Mouse (Mus musculus): ENCODE data around the gene Diras1. TPM values are rescaled to one million over a fixed set of nuclear protein-coding genes. Genes with fewer than 3 reads are reported as not detected.
"Not testable (repeated sequence)": the region's sequence is repeated elsewhere in the genome, so short reads cannot be mapped to it uniquely, and the experiment has no call there.

Diras1 gene
- polyA plus RNA-seq, 1 experiment: not detected

DNA sequence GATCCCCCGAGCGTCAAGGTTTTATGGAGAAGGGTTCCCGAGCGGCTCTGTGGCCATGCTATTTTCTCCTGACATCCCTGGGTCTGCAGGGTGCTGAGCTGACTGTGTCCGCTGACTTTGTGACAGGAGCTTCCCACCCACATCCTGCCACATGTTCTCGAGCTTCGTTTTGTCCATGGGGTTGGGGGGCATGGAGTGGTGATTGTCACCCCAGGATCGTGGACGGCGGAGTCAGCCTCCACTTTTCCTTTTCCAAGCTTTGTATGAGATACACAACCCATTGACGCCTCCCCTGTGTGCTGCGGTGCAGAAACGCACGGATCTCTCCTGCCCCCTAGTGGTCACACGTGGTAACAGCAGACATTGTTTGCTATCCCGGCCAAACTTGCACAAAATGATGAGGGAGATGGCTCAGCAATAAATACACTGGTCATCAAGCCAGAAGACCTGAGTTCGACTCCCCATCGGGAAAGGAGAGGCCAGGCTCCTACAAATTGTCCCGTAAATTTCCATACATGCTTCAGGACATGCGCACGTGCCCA is 30.3 kb downstream of the Diras1 start:
- Histone ChIP-seq H3K4me3 (replicated peaks) (no peak overlapping the region), H3K9me3 (ENCODE audit: control insufficient read depth, low read length) (no peaks in the 10 kb centered on the region), H3K27me3 (ENCODE audit: control insufficient read depth) (peaks cover 26% of the 10 kb centered on the region), H3K36me3 (ENCODE audit: control insufficient read depth) (no peaks in the 10 kb centered on the region), H3K4me1 (ENCODE audit: control insufficient read depth) (peaks cover 30% of the 10 kb centered on the region)
- no peak for TF ChIP-seq TAL1 (IDR thresholded peaks at IDR 0.05; ENCODE audit: low read length)
- TF ChIP-seq GATA1 (IDR thresholded peaks at IDR 0.05; ENCODE audit: low read length): no peak

DNA sequence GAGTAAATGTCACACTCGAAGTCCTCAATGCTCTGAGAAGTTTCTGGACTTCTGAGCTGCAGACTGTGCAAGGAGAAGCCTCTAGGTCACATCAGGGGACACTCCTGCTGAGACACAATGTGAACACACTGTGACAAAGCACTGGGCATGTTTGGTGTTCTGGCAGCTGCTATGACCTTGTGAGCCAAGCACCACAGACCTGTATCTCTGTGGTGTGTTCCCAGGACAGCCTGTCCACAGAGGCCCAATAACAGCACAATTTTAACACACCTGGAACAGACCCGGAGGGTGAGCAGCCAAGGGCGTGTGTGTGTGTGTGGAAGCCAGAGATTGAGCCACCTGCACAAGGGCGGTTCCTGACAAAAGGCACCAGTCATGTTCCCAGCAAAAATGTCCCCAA is 30.8 kb downstream of the Diras1 start:
- H3K4me3 ChIP-seq (replicated peaks): no peak overlapping the region
- TF ChIP-seq TAL1 (IDR thresholded peaks at IDR 0.05; ENCODE audit: low read length) (no peak), GATA1 (IDR thresholded peaks at IDR 0.05; ENCODE audit: low read length) (no peak)
- no peaks in the 10 kb centered on the region for H3K36me3 ChIP-seq (ENCODE audit: control insufficient read depth)
- H3K27me3 ChIP-seq (ENCODE audit: control insufficient read depth): peaks cover 27% of the 10 kb centered on the region
- H3K4me1 ChIP-seq (ENCODE audit: control insufficient read depth): peaks cover 25% of the 10 kb centered on the region
- no peaks in the 10 kb centered on the region for H3K9me3 ChIP-seq (ENCODE audit: control insufficient read depth, low read length)

DNA sequence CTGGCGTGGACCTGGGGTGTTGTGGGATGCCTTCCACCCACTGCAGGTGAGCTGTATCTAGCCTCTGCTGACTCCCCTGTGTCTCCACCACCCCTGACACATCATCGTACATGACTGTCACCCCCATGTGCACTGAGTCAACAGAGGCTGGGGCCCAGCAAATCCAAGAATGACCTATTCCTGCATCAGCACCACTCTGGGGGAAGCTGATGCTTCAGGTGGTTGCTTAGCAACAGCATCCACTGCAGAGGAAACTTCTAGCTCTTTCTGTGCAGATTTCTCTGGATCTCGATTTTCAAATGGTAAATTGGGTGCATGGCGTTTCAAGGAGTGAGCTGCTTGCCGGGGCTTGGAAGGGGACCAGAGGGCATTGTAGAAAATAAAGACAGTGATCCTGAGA is 32.2 kb downstream of the Diras1 start:
- Histone ChIP-seq H3K27me3 (ENCODE audit: control insufficient read depth) (peaks cover 30% of the 10 kb centered on the region), H3K4me3 (replicated peaks) (no peak overlapping the region), H3K9me3 (ENCODE audit: control insufficient read depth, low read length) (no peaks in the 10 kb centered on the region), H3K36me3 (ENCODE audit: control insufficient read depth) (no peaks in the 10 kb centered on the region), H3K4me1 (ENCODE audit: control insufficient read depth) (peaks cover 12% of the 10 kb centered on the region)
- TF ChIP-seq GATA1 (IDR thresholded peaks at IDR 0.05; ENCODE audit: low read length) (no peak), TAL1 (IDR thresholded peaks at IDR 0.05; ENCODE audit: low read length) (no peak)

DNA sequence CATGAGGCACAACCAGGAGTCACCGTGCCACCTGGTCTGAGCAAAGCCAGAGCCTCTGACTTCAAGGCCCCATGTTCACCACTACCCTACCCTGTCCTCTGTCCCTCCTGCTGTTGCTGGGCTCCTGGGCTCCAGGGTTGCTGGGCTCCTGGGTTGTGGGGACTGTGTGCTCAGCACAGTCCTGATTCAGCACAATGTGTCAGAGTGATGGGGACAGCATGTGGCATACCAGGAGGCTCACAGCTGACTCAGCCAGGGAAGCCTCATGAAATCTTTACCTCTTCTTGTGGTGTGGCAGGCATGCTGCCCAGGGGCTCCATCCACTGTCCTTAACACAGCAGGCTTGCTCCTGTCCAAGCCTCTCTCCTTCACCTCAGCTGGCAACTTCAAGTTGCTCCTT is 33.5 kb downstream of the Diras1 start:
- no peaks in the 10 kb centered on the region for H3K9me3 ChIP-seq (ENCODE audit: control insufficient read depth, low read length)
- no peaks in the 10 kb centered on the region for H3K36me3 ChIP-seq (ENCODE audit: control insufficient read depth)
- peaks cover 8% of the 10 kb centered on the region for H3K4me1 ChIP-seq (ENCODE audit: control insufficient read depth)
- no peak overlapping the region for H3K4me3 ChIP-seq (replicated peaks)
- TF ChIP-seq GATA1 (IDR thresholded peaks at IDR 0.05; ENCODE audit: low read length): no peak
- no peak for TF ChIP-seq TAL1 (IDR thresholded peaks at IDR 0.05; ENCODE audit: low read length)
- peaks cover 30% of the 10 kb centered on the region for H3K27me3 ChIP-seq (ENCODE audit: control insufficient read depth)

DNA sequence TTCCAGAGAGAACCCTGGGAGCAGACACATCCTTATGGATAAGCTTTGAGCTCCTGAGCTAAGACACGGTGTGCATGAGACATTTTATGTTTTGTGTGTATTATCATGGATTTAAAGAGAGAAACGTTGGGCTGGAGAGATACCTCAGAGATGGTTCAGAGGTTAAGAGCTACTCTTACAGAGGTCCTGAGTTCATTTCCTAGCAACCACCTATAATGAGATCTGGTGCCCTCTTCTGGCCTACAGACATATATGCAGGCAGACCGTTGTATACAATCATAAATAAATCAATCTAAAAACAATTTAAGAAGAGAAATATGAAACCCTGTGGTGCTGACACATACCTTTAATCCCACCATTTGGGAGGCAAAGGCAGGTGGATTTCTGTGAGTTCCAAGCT is 34.5 kb downstream of the Diras1 start:
- Histone ChIP-seq H3K4me3 (replicated peaks) (no peak overlapping the region), H3K36me3 (ENCODE audit: control insufficient read depth) (no peaks in the 10 kb centered on the region), H3K27me3 (ENCODE audit: control insufficient read depth) (peaks cover 39% of the 10 kb centered on the region), H3K9me3 (ENCODE audit: control insufficient read depth, low read length) (no peaks in the 10 kb centered on the region), H3K4me1 (ENCODE audit: control insufficient read depth) (peaks cover 8% of the 10 kb centered on the region)
- TF ChIP-seq TAL1 (IDR thresholded peaks at IDR 0.05; ENCODE audit: low read length) (no peak), GATA1 (IDR thresholded peaks at IDR 0.05; ENCODE audit: low read length) (no peak)

DNA sequence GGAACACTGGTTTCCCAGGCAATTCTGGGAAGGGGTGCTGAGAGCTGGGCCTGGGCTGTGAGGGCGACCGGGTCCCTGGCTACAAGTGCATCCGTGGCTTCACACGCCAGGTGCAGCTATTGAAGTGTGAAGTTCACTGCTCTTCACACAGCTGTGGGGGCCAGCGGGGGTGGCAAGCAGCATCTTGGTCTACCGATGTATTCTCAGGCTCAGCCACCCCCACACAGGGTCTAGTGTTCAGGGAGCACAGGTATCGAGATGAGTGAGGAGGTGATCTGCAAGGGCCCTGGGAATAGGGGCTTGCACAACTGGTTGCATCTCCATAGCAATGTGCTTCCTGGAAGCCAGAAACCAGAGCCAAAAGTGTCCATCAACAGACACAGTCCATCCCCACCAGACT is 35.1 kb downstream of the Diras1 start:
- H3K27me3 ChIP-seq (ENCODE audit: control insufficient read depth): peaks cover 45% of the 10 kb centered on the region
- TF ChIP-seq GATA1 (IDR thresholded peaks at IDR 0.05; ENCODE audit: low read length): no peak

DNA sequence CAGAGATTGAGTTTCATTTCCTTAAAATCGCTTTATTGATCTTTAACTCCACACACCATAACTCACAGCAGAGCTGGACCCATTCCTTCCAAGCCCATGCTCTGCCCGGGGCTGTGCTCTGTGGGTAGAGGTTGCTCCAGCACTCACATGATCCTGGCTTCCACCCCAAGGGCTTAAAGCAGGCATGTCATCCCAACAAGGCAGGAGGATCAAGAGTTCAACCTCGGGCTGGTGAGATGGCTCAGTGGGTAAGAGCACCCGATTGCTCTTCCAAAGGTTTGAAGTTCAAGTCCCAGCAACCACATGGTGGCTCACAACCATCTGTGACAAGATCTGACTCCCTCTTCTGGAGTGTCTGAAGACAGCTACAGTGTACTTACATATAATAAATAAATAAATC is 35.6 kb downstream of the Diras1 start:
- H3K27me3 ChIP-seq (ENCODE audit: control insufficient read depth): peaks cover 48% of the 10 kb centered on the region

More for the DNA sequence above, 35.1 kb downstream of the Diras1 start:
- H3K9me3 ChIP-seq (ENCODE audit: control insufficient read depth, low read length): no peaks in the 10 kb centered on the region
- H3K4me1 ChIP-seq (ENCODE audit: control insufficient read depth): peaks cover 8% of the 10 kb centered on the region
- H3K36me3 ChIP-seq (ENCODE audit: control insufficient read depth): no peaks in the 10 kb centered on the region
- no peak overlapping the region for H3K4me3 ChIP-seq (replicated peaks)

DNA sequence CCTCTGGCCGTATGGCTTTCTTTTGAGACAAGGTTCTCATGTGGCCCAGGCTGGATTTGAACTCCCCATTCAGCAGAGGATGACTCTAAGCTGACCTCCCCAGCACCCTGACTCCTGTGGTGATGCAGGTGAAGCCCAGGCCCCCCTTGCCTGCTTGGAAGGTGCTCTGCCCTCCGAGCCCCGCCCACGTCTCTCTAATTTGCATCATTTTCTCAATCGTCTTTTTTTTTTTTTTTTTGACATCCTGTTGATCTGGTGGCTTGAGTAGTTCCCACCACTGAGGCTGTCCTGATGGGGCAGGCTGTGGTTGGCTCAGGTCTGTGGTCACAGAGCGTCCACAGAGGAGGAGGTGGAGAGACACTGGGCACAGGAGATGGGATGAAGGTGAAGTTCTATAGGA is 36.0 kb downstream of the Diras1 start:
- Histone ChIP-seq H3K27me3 (ENCODE audit: control insufficient read depth) (peaks cover 49% of the 10 kb centered on the region), H3K4me1 (ENCODE audit: control insufficient read depth) (no peaks in the 10 kb centered on the region), H3K9me3 (ENCODE audit: control insufficient read depth, low read length) (no peaks in the 10 kb centered on the region), H3K36me3 (ENCODE audit: control insufficient read depth) (no peaks in the 10 kb centered on the region), H3K4me3 (replicated peaks) (no peak overlapping the region)
- TF ChIP-seq TAL1 (IDR thresholded peaks at IDR 0.05; ENCODE audit: low read length) (no peak), GATA1 (IDR thresholded peaks at IDR 0.05; ENCODE audit: low read length) (no peak)

More for the DNA sequence above, 35.6 kb downstream of the Diras1 start:
- H3K4me1 ChIP-seq (ENCODE audit: control insufficient read depth); H3K36me3 ChIP-seq (ENCODE audit: control insufficient read depth); H3K4me3 ChIP-seq (replicated peaks); H3K9me3 ChIP-seq (ENCODE audit: control insufficient read depth, low read length): not testable (repeated sequence)

DNA sequence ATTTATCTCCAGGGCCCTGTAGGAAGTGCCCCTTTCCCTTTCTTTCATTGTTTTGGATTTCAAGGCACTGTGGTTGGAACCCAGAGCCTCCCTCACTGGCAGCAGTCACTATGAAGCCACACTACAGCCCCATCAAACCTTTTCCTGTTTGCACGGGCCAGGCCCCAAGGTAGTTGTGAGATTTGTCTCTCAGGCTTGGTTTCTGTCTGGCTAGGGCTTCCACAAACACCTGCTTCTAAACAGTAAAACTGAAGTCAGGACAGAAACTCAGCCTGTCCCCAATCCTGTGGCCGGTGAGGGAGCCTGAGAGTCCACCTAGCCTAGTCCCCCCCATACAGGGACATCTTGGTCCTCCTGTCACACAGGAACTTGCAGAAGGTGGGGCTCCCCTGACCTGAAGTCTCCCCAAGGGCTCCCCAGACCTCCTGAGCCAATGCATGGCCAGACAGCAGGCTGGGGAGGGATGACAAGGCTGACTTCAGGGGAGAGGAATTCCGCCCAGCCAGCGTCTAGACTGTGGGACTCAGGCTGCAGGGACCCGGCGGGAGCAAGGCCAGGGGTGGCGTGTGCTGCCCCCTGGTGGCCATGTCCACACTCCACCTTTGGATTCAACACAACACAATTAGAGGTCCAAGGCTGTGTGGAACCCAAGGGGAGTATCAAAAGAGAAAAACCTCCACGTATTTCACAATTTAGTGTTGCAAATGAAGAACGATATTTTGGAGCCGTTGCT is 37.6 kb downstream of the Diras1 start:
- Histone ChIP-seq H3K4me3 (replicated peaks) (no peak overlapping the region), H3K36me3 (ENCODE audit: control insufficient read depth) (no peaks in the 10 kb centered on the region), H3K9me3 (ENCODE audit: control insufficient read depth, low read length) (no peaks in the 10 kb centered on the region), H3K27me3 (ENCODE audit: control insufficient read depth) (peaks cover 47% of the 10 kb centered on the region), H3K4me1 (ENCODE audit: control insufficient read depth) (no peaks in the 10 kb centered on the region)
- TF ChIP-seq GATA1 (IDR thresholded peaks at IDR 0.05; ENCODE audit: low read length) (no peak), TAL1 (IDR thresholded peaks at IDR 0.05; ENCODE audit: low read length) (no peak)

DNA sequence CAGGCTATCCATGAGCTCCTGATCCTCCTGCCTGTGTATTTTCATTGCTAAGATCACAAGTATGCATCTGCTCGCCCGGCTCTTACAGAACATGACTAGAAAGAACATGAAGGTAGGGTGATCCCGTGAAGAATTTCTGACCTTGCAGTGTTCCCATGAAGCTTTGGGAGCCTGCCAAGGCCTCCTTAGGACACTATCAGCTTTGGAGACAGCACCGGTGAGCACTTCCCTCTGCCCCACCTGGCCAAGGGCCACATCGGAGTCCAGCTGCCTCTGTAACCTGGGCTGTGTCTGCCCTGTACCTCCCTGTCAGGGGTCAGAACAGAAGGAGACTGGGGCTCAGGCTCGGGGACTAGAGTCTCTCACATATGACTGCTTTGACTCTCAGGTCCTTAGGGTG is 38.7 kb downstream of the Diras1 start:
- H3K9me3 ChIP-seq (ENCODE audit: control insufficient read depth, low read length): no peaks in the 10 kb centered on the region
- no peak overlapping the region for H3K4me3 ChIP-seq (replicated peaks)
- H3K27me3 ChIP-seq (ENCODE audit: control insufficient read depth): peaks cover 44% of the 10 kb centered on the region
- no peaks in the 10 kb centered on the region for H3K36me3 ChIP-seq (ENCODE audit: control insufficient read depth)
- no peak for TF ChIP-seq TAL1 (IDR thresholded peaks at IDR 0.05; ENCODE audit: low read length)
- TF ChIP-seq GATA1 (IDR thresholded peaks at IDR 0.05; ENCODE audit: low read length): no peak
- no peaks in the 10 kb centered on the region for H3K4me1 ChIP-seq (ENCODE audit: control insufficient read depth)

Measured in erythroblast, embryonic 14.5 days (primary cell).